Mouse (Mus musculus) intestine, postnatal 0 days (tissue): ENCODE measurements around the gene Rtl1. TPM values are rescaled to one million over a fixed set of nuclear protein-coding genes. Genes with fewer than 3 reads are reported as not detected.

ENCODE experiments used
- ATAC-seq: fragments of 200-750 bp; cut with Nextera tagmentation; 2 replicates; pipeline ENCODE4 v1.8.0; 2017; ENCODE audit warnings: mild to moderate bottlenecking, moderate TSS enrichment, moderate library complexity
- H3K27ac ChIP-seq: fragments of 300-500 bp; sonication (generic); 2 replicates; pipeline ENCODE4 v1.5.1; 2014; ENCODE audit warnings: mild to moderate bottlenecking, low read depth, low read length, moderate library complexity
- H3K27me3 ChIP-seq: fragments of 300-500 bp; sonication (generic); replicated peaks from 2 replicates; pipeline ENCODE4 v1.6.1; 2014; ENCODE audit warnings: low read length, mixed read lengths; ENCODE audit not compliant: control insufficient read depth, insufficient read depth
- H3K36me3 ChIP-seq: fragments of 300-500 bp; sonication (generic); 2 replicates; pipeline ENCODE4 v1.6.1; 2014; ENCODE audit warnings: mild to moderate bottlenecking, moderate library complexity; ENCODE audit not compliant: control insufficient read depth, insufficient read depth
- H3K4me1 ChIP-seq: fragments of 300-500 bp; sonication (generic); replicated peaks from 2 replicates; pipeline ENCODE4 v1.6.1; 2014; ENCODE audit warnings: antibody characterized with exemption, low read length, mixed read lengths; ENCODE audit not compliant: control insufficient read depth, insufficient read depth
- H3K4me2 ChIP-seq: fragments of 300-500 bp; sonication (generic); replicated peaks from 2 replicates; pipeline ENCODE4 v1.6.1; 2014; ENCODE audit warnings: low read depth, mild to moderate bottlenecking, moderate library complexity
- H3K4me3 ChIP-seq: fragments of 300-500 bp; sonication (generic); 2 replicates; pipeline ENCODE4 v1.5.1; 2014; ENCODE audit warnings: low read depth, low read length
- H3K9ac ChIP-seq: fragments of 300-500 bp; sonication (generic); 2 replicates; pipeline ENCODE4 v1.6.1; 2014; ENCODE audit warnings: mild to moderate bottlenecking, low read depth, low read length
- H3K9me3 ChIP-seq: fragments of 300-500 bp; sonication (generic); 2 replicates; pipeline ENCODE4 v1.6.1; 2016; ENCODE audit warnings: mixed run types; ENCODE audit not compliant: control insufficient read depth
- CTCF ChIP-seq: sonication (generic); IDR thresholded peaks from 2 replicates; pipeline ENCODE4 v1.5.1; 2016; ENCODE audit warnings: low read depth, mild to moderate bottlenecking, control low read depth, antibody characterized with exemption, moderate library complexity
- WGBS: fragments of 180-500 bp; shearing (Covaris S2); extraction: QIAGEN DNeasy Blood & Tissue Kit; methylation state at CpG from one replicate; pipeline ENCODE4 v1.1.7; 2014; 5-methylcytosine and 5-hydroxymethylcytosine counted together
- microRNA counts: library from miRNA; unstranded; fragments of <30 nt; microRNA quantifications from one replicate; lab custom pipeline; 2016
- microRNA-seq: library from miRNA; unstranded; fragments of <30 nt; microRNA quantifications from one replicate; pipeline ENCODE4, GENCODE M21; 2016
- polyA plus RNA-seq: library from polyadenylated mRNA; unstranded; fragments of >200 nt; fragmentation: Nextera tagmentation; extraction: Ambion mirVana; gene quantifications from 2 replicates; pipeline ENCODE4 v1.2.1, GENCODE M21; 2015

Rtl1 gene
- polyA plus RNA-seq, 1 experiment from 2014 or later = 0.08 TPM

- no peak for TF ChIP-seq CTCF
- H3K9me3 ChIP-seq = peaks cover 7% of the 10 kb centered on the region
- H3K27me3 ChIP-seq = no peaks in the 10 kb centered on the region
- H3K4me1 ChIP-seq = 0 out of 2 replicates have a peak, but pooled peaks cover 4% of the 10 kb centered on the region
- no peak for ATAC-seq
- H3K4me2 ChIP-seq = peak overlapping the region; percentile 53
- peak overlapping the region; percentile 31; the same call in 1 of the 2 replicates for H3K9ac ChIP-seq
- no peaks in the 10 kb centered on the region for H3K36me3 ChIP-seq
- peak overlapping the region; percentile 35; the same call in 1 of the 2 replicates for H3K27ac ChIP-seq
- H3K4me3 ChIP-seq = peak overlapping the region; percentile 41
- WGBS = 45% methylated on average over 30 of the region's 30 CpGs
Observed at GRCm38 (mm10) chr12:109540739-109541539, 59.2 kb downstream of the Rtl1 start.

GRCm38 (mm10) chr12:109539950-109540349, 60.2 kb downstream of the Rtl1 start:
- Histone ChIP-seq H3K36me3 (no peaks in the 10 kb centered on the region), H3K4me2 (peak overlapping the region; percentile 53; the same call in 1 of the 2 replicates), H3K27ac (no peak overlapping the region), H3K4me1 (0 out of 2 replicates have a peak, but pooled peaks cover 4% of the 10 kb centered on the region), H3K4me3 (peak overlapping the region; percentile 41; the same call in 1 of the 2 replicates), H3K9me3 (peaks cover 7% of the 10 kb centered on the region), H3K27me3 (no peaks in the 10 kb centered on the region), H3K9ac (no peak overlapping the region)
- no peak for TF ChIP-seq CTCF
- ATAC-seq = no peak
- WGBS = 64% methylated on average over 13 of the region's 13 CpGs

MicroRNAs within 50 kb of the gene (microRNA counts, 519-probe panel; counts per million panel counts)
- microRNA mmu-miR-1188 (lab: Ali Mortazavi, UCI) (not detected), microRNA mmu-miR-127 (lab: Ali Mortazavi, UCI) (4,625 counts per million, percentile 75 among the panel's probes with 10 or more counts), microRNA mmu-miR-136 (lab: Ali Mortazavi, UCI) (5,322 counts per million, percentile 88 among the panel's probes with 10 or more counts), microRNA mmu-miR-1906 (lab: Ali Mortazavi, UCI) (not detected), microRNA mmu-miR-337-3p (lab: Ali Mortazavi, UCI) (not detected), microRNA mmu-miR-337-5p (lab: Ali Mortazavi, UCI) (not detected), microRNA mmu-miR-341 (lab: Ali Mortazavi, UCI) (not detected), microRNA mmu-miR-370 (lab: Ali Mortazavi, UCI) (1,838 counts per million, percentile 11 among the panel's probes with 10 or more counts), microRNA mmu-miR-431 (lab: Ali Mortazavi, UCI) (4,197 counts per million, percentile 62 among the panel's probes with 10 or more counts), microRNA mmu-miR-432 (lab: Ali Mortazavi, UCI) (not detected), microRNA mmu-miR-433 (lab: Ali Mortazavi, UCI) (3,752 counts per million, percentile 50 among the panel's probes with 10 or more counts), microRNA mmu-miR-434-3p (lab: Ali Mortazavi, UCI) (4,465 counts per million, percentile 68 among the panel's probes with 10 or more counts), microRNA mmu-miR-434-5p (lab: Ali Mortazavi, UCI) (3,693 counts per million, percentile 47 among the panel's probes with 10 or more counts), microRNA mmu-miR-493 (lab: Ali Mortazavi, UCI) (1,494 counts per million, percentile 6 among the panel's probes with 10 or more counts), microRNA mmu-miR-540-3p (lab: Ali Mortazavi, UCI) (not detected), microRNA mmu-miR-540-5p (lab: Ali Mortazavi, UCI) (not detected), microRNA mmu-miR-665 (lab: Ali Mortazavi, UCI) (not detected), microRNA mmu-miR-673-3p (lab: Ali Mortazavi, UCI) (not detected), microRNA mmu-miR-673-5p (lab: Ali Mortazavi, UCI) (not detected), microRNA mmu-miR-770-3p (lab: Ali Mortazavi, UCI) (2,023 counts per million, percentile 14 among the panel's probes with 10 or more counts), microRNA mmu-miR-770-5p (lab: Ali Mortazavi, UCI) (781 counts per million, percentile 3 among the panel's probes with 10 or more counts)

Small RNA genes lying within 50 kb of the gene (microRNA-seq; reads per million reads assigned to microRNA genes)
- gene Gm23912 (not detected), gene Mir1188 (2.2 reads per million), gene Mir127 (4,413 reads per million, percentile 90 among the genes with 10 or more reads in this experiment), gene Mir136 (not detected), gene Mir1906-1 (not detected), gene Mir3070a (not detected), gene Mir3070b (not detected), gene Mir3071 (not detected), gene Mir337 (not detected), gene Mir341 (371 reads per million, percentile 65 among the genes with 10 or more reads in this experiment), gene Mir3544 (not detected), gene Mir370 (119 reads per million, percentile 49 among the genes with 10 or more reads in this experiment), gene Mir431 (1,452 reads per million, percentile 79 among the genes with 10 or more reads in this experiment), gene Mir432 (not detected), gene Mir433 (455 reads per million, percentile 68 among the genes with 10 or more reads in this experiment), gene Mir434 (1,566 reads per million, percentile 79 among the genes with 10 or more reads in this experiment), gene Mir493 (20.9 reads per million, percentile 28 among the genes with 10 or more reads in this experiment), gene Mir540 (150 reads per million, percentile 53 among the genes with 10 or more reads in this experiment), gene Mir665 (123 reads per million, percentile 50 among the genes with 10 or more reads in this experiment), gene Mir673 (36.4 reads per million, percentile 35 among the genes with 10 or more reads in this experiment), gene Mir770 (53.8 reads per million, percentile 41 among the genes with 10 or more reads in this experiment)

Other genes with a start within 250 kb of the Rtl1 start
- 73.6 and 78.6 TPM in 2 replicates for gene Dlk1, start 147.5 kb downstream of the Rtl1 start, polyA plus RNA-seq